Mouse (Mus musculus): ENCODE measurements around the gene Uvrag.

The Uvrag gene

GRCm38 (mm10) chr7:99137541-99137940 is 3.4 kb downstream of the Uvrag start:
- DNase-seq: no peak

GRCm38 (mm10) chr7:99136789-99137188 is 4.2 kb downstream of the Uvrag start:
- no peak for DNase-seq

- DNase-seq: no peak
These were observed 7.0 kb downstream of the Uvrag start for GRCm38 (mm10) chr7:99133811-99134402.

GRCm38 (mm10) chr7:99132597-99132996 is 8.3 kb downstream of the Uvrag start:
- no peak for DNase-seq

- DNase-seq: no peak
These were observed 9.1 kb downstream of the Uvrag start for GRCm38 (mm10) chr7:99131819-99132353.

GRCm38 (mm10) chr7:99128965-99129364 is 12.0 kb downstream of the Uvrag start:
- no peak for DNase-seq

GRCm38 (mm10) chr7:99128020-99128950 is 12.7 kb downstream of the Uvrag start:
- no peak for DNase-seq

GRCm38 (mm10) chr7:99126057-99126456 is 14.9 kb downstream of the Uvrag start:
- DNase-seq: no peak

- no peak for DNase-seq
These were observed 18.3 kb downstream of the Uvrag start for GRCm38 (mm10) chr7:99122651-99123050.

GRCm38 (mm10) chr7:99120865-99121521 is 19.9 kb downstream of the Uvrag start:
- no peak for DNase-seq

GRCm38 (mm10) chr7:99120082-99120481 is 20.9 kb downstream of the Uvrag start:
- DNase-seq: no peak

GRCm38 (mm10) chr7:99116781-99117180 is 24.2 kb downstream of the Uvrag start:
- DNase-seq: no peak

- no peak for DNase-seq
These were observed 26.8 kb downstream of the Uvrag start for GRCm38 (mm10) chr7:99114006-99114726.

GRCm38 (mm10) chr7:99107566-99107965 is 33.4 kb downstream of the Uvrag start:
- DNase-seq: no peak

- no peak for DNase-seq
These were observed 34.1 kb downstream of the Uvrag start for GRCm38 (mm10) chr7:99106714-99107270.

GRCm38 (mm10) chr7:99101767-99102593 is 39.0 kb downstream of the Uvrag start:
- peak; percentile 23 for DNase-seq

GRCm38 (mm10) chr7:99101076-99101475 is 39.9 kb downstream of the Uvrag start:
- no peak for DNase-seq

GRCm38 (mm10) chr7:99100573-99100972 is 40.4 kb downstream of the Uvrag start:
- no peak for DNase-seq

- no peak for DNase-seq
These were observed 40.9 kb downstream of the Uvrag start for GRCm38 (mm10) chr7:99100087-99100486.

GRCm38 (mm10) chr7:99097781-99098180 is 43.2 kb downstream of the Uvrag start:
- no peak for DNase-seq

GRCm38 (mm10) chr7:99097128-99097527 is 43.8 kb downstream of the Uvrag start:
- DNase-seq: no peak

Data from liver (tissue).